Mouse (Mus musculus) neural tube, embryonic 14.5 days (tissue): ENCODE data around the gene Abcb10. TPM values are rescaled to one million over a fixed set of nuclear protein-coding genes. Genes with fewer than 3 reads are reported as not detected.

Source experiments
- ATAC-seq: fragments of 200-750 bp; cut with Nextera tagmentation; 2 replicates; pipeline ENCODE4 v1.8.0; 2017; ENCODE audit warnings: low read depth, mild to moderate bottlenecking, moderate TSS enrichment, moderate library complexity
- H3K27ac ChIP-seq: fragments of 300-500 bp; sonication (generic); 2 replicates; pipeline ENCODE4 v1.5.1; 2014; ENCODE audit warnings: low read depth, mild to moderate bottlenecking, control low read depth, low read length, moderate library complexity, mixed read lengths
- H3K27me3 ChIP-seq: fragments of 300-500 bp; sonication (generic); 2 replicates; pipeline ENCODE4 v1.6.1; 2014; ENCODE audit warnings: low read length; ENCODE audit not compliant: control insufficient read depth, insufficient read depth
- H3K36me3 ChIP-seq: fragments of 300-500 bp; sonication (generic); 2 replicates; pipeline ENCODE4 v1.6.1; 2014; ENCODE audit warnings: low read length, mixed read lengths; ENCODE audit not compliant: control insufficient read depth, insufficient read depth
- H3K4me1 ChIP-seq: fragments of 300-500 bp; sonication (generic); 2 replicates; pipeline ENCODE4 v1.6.1; 2014; ENCODE audit warnings: low read length; ENCODE audit not compliant: control insufficient read depth, insufficient read depth
- H3K4me2 ChIP-seq: fragments of 300-500 bp; sonication (generic); 2 replicates; pipeline ENCODE4 v1.6.1; 2014; ENCODE audit warnings: mild to moderate bottlenecking, low read depth, low read length, control low read depth
- H3K4me3 ChIP-seq: fragments of 300-500 bp; sonication (generic); 2 replicates; pipeline ENCODE4 v1.5.1; 2014; ENCODE audit warnings: low read depth, low read length, control low read depth, mixed read lengths
- H3K9ac ChIP-seq: fragments of 300-500 bp; sonication (generic); replicated peaks from 2 replicates; pipeline ENCODE4 v1.6.1; 2014; ENCODE audit warnings: low read depth, mild to moderate bottlenecking, control low read depth, low read length, mixed read lengths
- H3K9me3 ChIP-seq: fragments of 300-500 bp; sonication (generic); 2 replicates; pipeline ENCODE4 v1.6.1; 2016; ENCODE audit warnings: low read length; ENCODE audit not compliant: control insufficient read depth
- WGBS: fragments of 180-500 bp; shearing (Covaris S2); extraction: QIAGEN DNeasy Blood & Tissue Kit; methylation state at CpG from one replicate; pipeline ENCODE4 v1.1.7; 2014; 5-methylcytosine and 5-hydroxymethylcytosine counted together
- polyA plus RNA-seq: library from polyadenylated mRNA; unstranded; fragments of >200 nt; fragmentation: Nextera tagmentation; extraction: Ambion mirVana; gene quantifications from 2 replicates; pipeline ENCODE4 v1.2.1, GENCODE M21; 2014

Gene Abcb10
- polyA plus RNA-seq, 1 experiment from 2014 or later: 18.9 TPM

- H3K9me3 ChIP-seq: no peaks in the 10 kb centered on the region
- WGBS: 82% methylated on average over 7 of the region's 7 CpGs
Measured at GRCm38 (mm10) chr8:123989128-123989527, 6.2 kb upstream of the Abcb10 start.

GRCm38 (mm10) chr8:123988605-123989038 lies 5.7 kb upstream of the Abcb10 start:
- no peak overlapping the region for H3K27ac ChIP-seq
- H3K4me3 ChIP-seq: no peak overlapping the region
- no peaks in the 10 kb centered on the region for H3K4me1 ChIP-seq
- H3K4me2 ChIP-seq: no peak overlapping the region
- H3K9me3 ChIP-seq: no peaks in the 10 kb centered on the region
- 88% methylated on average over 6 of the region's 6 CpGs for WGBS
- no peak overlapping the region for H3K9ac ChIP-seq
- no peaks in the 10 kb centered on the region for H3K27me3 ChIP-seq
- H3K36me3 ChIP-seq: no peaks in the 10 kb centered on the region
- no peak for ATAC-seq

More at GRCm38 (mm10) chr8:123989128-123989527, 6.2 kb upstream of the Abcb10 start:
- H3K9ac ChIP-seq: no peak overlapping the region
- H3K36me3 ChIP-seq: no peaks in the 10 kb centered on the region
- no peak overlapping the region for H3K27ac ChIP-seq
- no peak overlapping the region for H3K4me3 ChIP-seq
- H3K4me1 ChIP-seq: no peaks in the 10 kb centered on the region
- no peak for ATAC-seq
- H3K27me3 ChIP-seq: no peaks in the 10 kb centered on the region
- H3K4me2 ChIP-seq: no peak overlapping the region

GRCm38 (mm10) chr8:123982291-123982793 lies 580 bp downstream of the Abcb10 start:
- H3K4me3 ChIP-seq: peak overlapping the region; percentile 67
- peak overlapping the region; percentile 93 for H3K4me2 ChIP-seq
- peak overlapping the region; percentile 77; the same call in 1 of the 2 replicates for H3K27ac ChIP-seq
- 0 out of 2 replicates have a peak, but pooled peaks cover 2% of the 10 kb centered on the region for H3K27me3 ChIP-seq
- peaks cover 9% of the 10 kb centered on the region for H3K4me1 ChIP-seq
- peak overlapping the region; percentile 84 for H3K9ac ChIP-seq
- H3K36me3 ChIP-seq: no peaks in the 10 kb centered on the region
- peak; percentile 33 for ATAC-seq
- under 1% methylated on average over 42 of the region's 48 CpGs for WGBS
- no peaks in the 10 kb centered on the region for H3K9me3 ChIP-seq

GRCm38 (mm10) chr8:123981674-123982073 lies 1.2 kb downstream of the Abcb10 start:
- H3K27ac ChIP-seq: no peak overlapping the region
- H3K36me3 ChIP-seq: no peaks in the 10 kb centered on the region
- 46% methylated on average over 4 of the region's 4 CpGs for WGBS
- no peaks in the 10 kb centered on the region for H3K9me3 ChIP-seq
- H3K4me2 ChIP-seq: peak overlapping the region; percentile 93
- peaks cover 9% of the 10 kb centered on the region for H3K4me1 ChIP-seq
- H3K4me3 ChIP-seq: peak overlapping the region; percentile 67
- ATAC-seq: no peak
- H3K27me3 ChIP-seq: 0 out of 2 replicates have a peak, but pooled peaks cover 2% of the 10 kb centered on the region
- no peak overlapping the region for H3K9ac ChIP-seq

GRCm38 (mm10) chr8:123980239-123980638 lies 2.7 kb downstream of the Abcb10 start:
- ATAC-seq: no peak
- H3K9ac ChIP-seq: no peak overlapping the region
- WGBS: 84% methylated on average over 4 of the region's 4 CpGs

GRCm38 (mm10) chr8:123978926-123979325 lies 4.0 kb downstream of the Abcb10 start:
- H3K9ac ChIP-seq: no peak overlapping the region
- H3K4me1 ChIP-seq: peaks cover 9% of the 10 kb centered on the region
- ATAC-seq: no peak
- H3K4me3 ChIP-seq: no peak overlapping the region
- 84% methylated on average over 8 of the region's 8 CpGs for WGBS
- H3K36me3 ChIP-seq: no peaks in the 10 kb centered on the region
- H3K27me3 ChIP-seq: 0 out of 2 replicates have a peak, but pooled peaks cover 2% of the 10 kb centered on the region
- no peak overlapping the region for H3K4me2 ChIP-seq
- no peaks in the 10 kb centered on the region for H3K9me3 ChIP-seq
- H3K27ac ChIP-seq: no peak overlapping the region

More at GRCm38 (mm10) chr8:123980239-123980638, 2.7 kb downstream of the Abcb10 start:
- H3K36me3 ChIP-seq: no peaks in the 10 kb centered on the region
- H3K27me3 ChIP-seq: 0 out of 2 replicates have a peak, but pooled peaks cover 2% of the 10 kb centered on the region
- no peak overlapping the region for H3K4me2 ChIP-seq
- no peak overlapping the region for H3K4me3 ChIP-seq
- H3K9me3 ChIP-seq: no peaks in the 10 kb centered on the region
- H3K27ac ChIP-seq: no peak overlapping the region
- peaks cover 9% of the 10 kb centered on the region for H3K4me1 ChIP-seq

GRCm38 (mm10) chr8:123978166-123978838 lies 4.6 kb downstream of the Abcb10 start:
- Histone ChIP-seq H3K4me1 (peaks cover 9% of the 10 kb centered on the region), H3K4me3 (no peak overlapping the region), H3K4me2 (no peak overlapping the region), H3K9ac (no peak overlapping the region), H3K9me3 (no peaks in the 10 kb centered on the region), H3K27me3 (0 out of 2 replicates have a peak, but pooled peaks cover 2% of the 10 kb centered on the region), H3K36me3 (no peaks in the 10 kb centered on the region), H3K27ac (no peak overlapping the region)
- no peak for ATAC-seq
- WGBS: 77% methylated on average over 14 of the region's 14 CpGs

- Histone ChIP-seq H3K9ac (no peak overlapping the region), H3K27ac (no peak overlapping the region), H3K9me3 (no peaks in the 10 kb centered on the region), H3K4me2 (no peak overlapping the region), H3K27me3 (0 out of 2 replicates have a peak, but pooled peaks cover 2% of the 10 kb centered on the region), H3K4me3 (no peak overlapping the region), H3K4me1 (peaks cover 9% of the 10 kb centered on the region), H3K36me3 (no peaks in the 10 kb centered on the region)
- no peak for ATAC-seq
- 88% methylated on average over 4 of the region's 4 CpGs for whole genome bisulfite sequencing
Measured at GRCm38 (mm10) chr8:123977499-123977898, 5.4 kb downstream of the Abcb10 start.

GRCm38 (mm10) chr8:123973495-123973894 lies 9.4 kb downstream of the Abcb10 start:
- Histone ChIP-seq H3K36me3 (no peaks in the 10 kb centered on the region), H3K4me2 (no peak overlapping the region), H3K9me3 (no peaks in the 10 kb centered on the region), H3K27me3 (no peaks in the 10 kb centered on the region), H3K4me1 (no peaks in the 10 kb centered on the region), H3K27ac (no peak overlapping the region), H3K4me3 (no peak overlapping the region), H3K9ac (no peak overlapping the region)
- no peak for ATAC-seq
- WGBS: 75% methylated on average over 1 of the region's 1 CpGs
